Mouse (Mus musculus) heart, postnatal 0 days (tissue): ENCODE measurements around the gene Slc12a5. TPM values are rescaled to one million over a fixed set of nuclear protein-coding genes. Genes with fewer than 3 reads are reported as not detected.

ENCODE experiments used
- ATAC-seq: fragments of 200-750 bp; cut with Nextera tagmentation; 2 replicates; pipeline ENCODE4 v1.8.0; 2017; ENCODE audit warnings: low read depth, moderate number of reproducible peaks, moderate library complexity; ENCODE audit not compliant: insufficient read depth
- DNase-seq: peaks from one replicate; pipeline ENCODE4 v3.0.0-alpha.2; 2016; ENCODE audit warnings: low spot score
- H3K27ac ChIP-seq: fragments of 300-500 bp; sonication (generic); 2 replicates; pipeline ENCODE4 v1.5.1; 2014; ENCODE audit warnings: low read depth, mild to moderate bottlenecking
- H3K27me3 ChIP-seq: fragments of 300-500 bp; sonication (generic); 2 replicates; pipeline ENCODE4 v1.6.1; 2014; ENCODE audit warnings: low read length, mixed read lengths; ENCODE audit not compliant: control insufficient read depth, insufficient read depth
- H3K36me3 ChIP-seq: fragments of 300-500 bp; sonication (generic); replicated peaks from 2 replicates; pipeline ENCODE4 v1.6.1; 2014; ENCODE audit warnings: low read length, mixed read lengths; ENCODE audit not compliant: control insufficient read depth, insufficient read depth
- H3K4me1 ChIP-seq: fragments of 300-500 bp; sonication (generic); 2 replicates; pipeline ENCODE4 v1.6.1; 2014; ENCODE audit warnings: antibody characterized with exemption; ENCODE audit not compliant: control insufficient read depth, insufficient read depth
- H3K4me2 ChIP-seq: fragments of 300-500 bp; sonication (generic); 2 replicates; pipeline ENCODE4 v1.6.1; 2014; ENCODE audit warnings: low read depth, mild to moderate bottlenecking, low read length, moderate library complexity
- H3K4me3 ChIP-seq: fragments of 300-500 bp; sonication (generic); 2 replicates; pipeline ENCODE4 v1.5.1; 2014; ENCODE audit warnings: low read depth, low read length
- H3K9ac ChIP-seq: fragments of 300-500 bp; sonication (generic); replicated peaks from 2 replicates; pipeline ENCODE4 v1.6.1; 2014; ENCODE audit warnings: low read depth, low read length, mixed read lengths
- H3K9me3 ChIP-seq: fragments of 300-500 bp; sonication (generic); replicated peaks from 2 replicates; pipeline ENCODE4 v1.6.1; 2016; ENCODE audit warnings: low read length; ENCODE audit not compliant: control insufficient read depth
- CTCF ChIP-seq: IDR thresholded peaks from 2 replicates; pipeline ENCODE4 v1.5.1; 2016; ENCODE audit warnings: antibody characterized with exemption, control low read depth, low read depth
- EP300 ChIP-seq: IDR thresholded peaks from 2 replicates; pipeline ENCODE4 v1.6.1; 2016; ENCODE audit warnings: antibody characterized with exemption, low read depth
- WGBS: fragments of 180-500 bp; shearing (Covaris S2); extraction: QIAGEN DNeasy Blood & Tissue Kit; methylation state at CpG from one replicate; pipeline ENCODE4 v1.1.7; 2014; 5-methylcytosine and 5-hydroxymethylcytosine counted together
- polyA plus RNA-seq: library from polyadenylated mRNA; unstranded; fragments of >200 nt; fragmentation: Nextera tagmentation; extraction: Ambion mirVana; gene quantifications from 2 replicates; pipeline ENCODE4 v1.2.1, GENCODE M21; 2015
- total RNA-seq: library from RNA; depleted of rRNA; stranded (reverse); fragments of >200 nt; gene quantifications from 2 replicates; pipeline ENCODE4 v1.2.3, GENCODE M21; 2014; ENCODE audit warnings: low replicate concordance

Slc12a5 gene
- total and polyA plus RNA-seq, 2 experiments from 2014 or later: 0.31 to 0.50 TPM

DNA sequence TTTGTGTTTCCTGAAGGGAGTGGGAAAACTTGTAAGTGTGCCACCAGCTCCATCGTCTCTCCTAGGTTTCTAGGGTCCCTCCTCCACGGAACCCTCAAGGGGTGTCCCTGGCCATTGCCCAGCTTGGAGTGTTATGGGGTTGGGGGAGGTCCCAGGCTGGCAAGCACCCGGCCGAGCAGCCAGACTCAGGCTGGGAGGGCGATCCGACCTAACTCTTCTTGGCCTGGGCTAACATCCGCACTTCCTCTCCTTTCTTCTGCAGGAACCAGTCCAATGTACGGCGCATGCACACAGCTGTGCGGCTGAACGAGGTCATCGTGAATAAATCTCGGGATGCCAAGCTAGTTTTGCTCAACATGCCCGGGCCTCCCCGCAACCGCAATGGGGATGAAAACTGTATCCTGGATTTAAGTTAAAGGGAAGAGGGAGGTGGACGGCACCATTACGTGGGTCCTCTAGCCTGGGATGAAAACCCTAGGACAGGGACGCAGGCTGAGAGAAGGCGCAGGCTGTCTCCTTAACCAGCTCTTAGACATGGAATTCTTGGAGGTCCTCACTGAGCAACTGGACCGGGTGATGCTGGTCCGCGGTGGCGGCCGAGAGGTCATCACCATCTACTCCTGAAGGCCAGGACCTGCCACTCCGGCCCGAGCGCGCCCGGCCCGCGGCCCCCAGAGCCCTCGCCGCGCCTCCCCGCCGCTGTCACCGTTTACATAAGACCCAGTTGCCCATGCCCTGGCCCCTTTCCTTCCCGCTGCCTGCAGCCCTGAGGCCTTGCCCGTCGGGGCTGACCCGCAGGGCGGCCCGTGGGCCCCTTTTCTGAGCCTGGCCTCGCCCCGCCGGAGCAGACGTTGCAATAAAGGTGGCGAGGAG, 36.5 kb downstream of the Slc12a5 start:
- DNase-seq (no peak), ATAC-seq (no peak)
- peaks cover 30% of the 10 kb centered on the region for H3K36me3 ChIP-seq
- no peak overlapping the region for H3K9ac ChIP-seq
- peaks cover 56% of the 10 kb centered on the region for H3K27me3 ChIP-seq
- peaks cover 9% of the 10 kb centered on the region for H3K4me1 ChIP-seq
- H3K9me3 ChIP-seq: no peaks in the 10 kb centered on the region
- no peak overlapping the region for H3K27ac ChIP-seq
- TF ChIP-seq CTCF (no peak), EP300 (no peak)
- peak overlapping the region; percentile 41 for H3K4me3 ChIP-seq
- 12% methylated on average over 49 of the region's 49 CpGs for WGBS
- peak overlapping the region; percentile 71 for H3K4me2 ChIP-seq

DNA sequence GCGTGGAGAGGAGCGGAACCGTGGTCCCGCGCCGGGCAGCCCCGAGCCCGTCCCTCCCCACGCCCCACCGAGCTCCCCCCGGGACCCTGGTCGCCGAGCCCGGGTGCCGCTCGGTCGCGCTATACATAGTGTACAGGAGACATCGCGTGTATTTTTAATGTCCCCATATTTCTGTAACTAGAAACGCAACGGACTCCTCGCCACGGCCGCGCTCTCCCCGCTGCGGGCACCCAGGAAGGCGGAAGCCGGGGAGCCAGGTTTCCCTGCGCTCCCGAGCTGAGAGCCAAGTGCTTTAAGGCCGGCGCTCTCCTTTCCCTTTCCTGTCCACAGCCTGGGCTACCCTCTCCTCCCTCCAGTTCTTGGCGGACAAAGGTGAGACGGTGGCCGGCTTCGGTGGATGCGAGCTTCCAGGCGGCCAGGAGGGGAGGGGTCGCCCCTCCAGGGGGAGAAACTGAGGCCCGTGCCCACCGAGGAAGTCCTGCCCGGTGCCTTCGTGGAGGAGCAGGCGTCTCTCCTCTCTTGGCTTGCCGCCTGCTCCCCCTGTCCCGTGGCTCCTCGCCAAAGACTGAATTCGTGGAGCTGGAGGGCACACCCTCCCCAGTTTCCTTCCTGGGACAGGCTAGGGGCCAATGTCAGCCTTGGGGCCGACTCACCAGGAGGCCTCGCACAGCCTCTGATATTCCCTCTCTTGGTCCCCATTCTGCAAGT, 37.3 kb downstream of the Slc12a5 start:
- Histone ChIP-seq H3K36me3 (peaks cover 38% of the 10 kb centered on the region), H3K4me3 (peak overlapping the region; percentile 41), H3K9me3 (no peaks in the 10 kb centered on the region), H3K27ac (no peak overlapping the region), H3K9ac (0 out of 2 replicates have a peak overlapping the region, but pooled peaks have one; percentile 17), H3K27me3 (peaks cover 52% of the 10 kb centered on the region), H3K4me1 (peaks cover 9% of the 10 kb centered on the region), H3K4me2 (peak overlapping the region; percentile 71)
- no peak for DNase-seq
- no peak for TF ChIP-seq CTCF
- TF ChIP-seq EP300: no peak
- ATAC-seq: no peak
- under 1% methylated on average over 47 of the region's 52 CpGs for WGBS

DNA sequence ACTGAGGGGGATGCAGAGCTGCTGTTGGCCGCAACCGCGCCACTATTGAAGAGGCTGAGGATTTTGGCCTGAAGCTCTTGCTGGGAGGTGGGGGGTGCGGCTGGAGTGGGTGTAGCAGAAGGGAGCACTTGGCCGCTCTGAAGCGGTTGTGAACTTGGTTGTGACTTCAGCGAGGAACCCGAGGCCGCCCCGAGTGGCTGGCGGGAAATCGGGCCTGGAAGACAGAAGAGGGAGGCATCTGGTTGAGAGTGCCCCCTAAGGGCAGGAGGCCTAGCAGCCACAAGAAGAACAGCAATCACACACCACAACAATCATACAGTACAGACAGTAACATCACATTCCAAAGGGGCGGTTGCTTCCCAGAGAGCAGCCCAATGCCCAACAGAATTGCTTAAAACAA, 41.4 kb downstream of the Slc12a5 start:
- H3K36me3 ChIP-seq: peaks cover 78% of the 10 kb centered on the region
- no peak for TF ChIP-seq EP300
- no peak for TF ChIP-seq CTCF

DNA sequence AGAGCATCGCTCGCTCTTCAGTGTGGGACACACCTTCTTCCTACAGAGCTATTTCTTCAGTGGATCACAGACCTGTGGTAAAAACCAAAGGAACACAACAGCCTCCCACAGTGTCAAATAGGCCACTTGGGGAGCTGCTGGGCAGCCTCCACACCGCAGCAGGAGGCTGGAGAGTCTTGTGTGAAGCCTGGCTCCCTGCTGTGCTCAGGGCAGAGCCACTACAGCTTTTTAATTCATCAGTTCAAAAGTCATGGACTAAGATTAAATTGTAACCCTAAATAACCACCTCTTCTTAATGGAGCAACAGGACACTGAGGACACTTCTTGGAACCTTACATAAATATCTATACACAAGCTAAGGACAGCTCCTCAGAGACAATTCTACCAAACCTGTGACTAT, 42.5 kb downstream of the Slc12a5 start:
- Histone ChIP-seq H3K4me1 (peaks cover 6% of the 10 kb centered on the region), H3K27me3 (peaks cover 8% of the 10 kb centered on the region), H3K27ac (no peak overlapping the region), H3K4me2 (no peak overlapping the region), H3K9ac (no peak overlapping the region), H3K36me3 (peaks cover 90% of the 10 kb centered on the region), H3K4me3 (no peak overlapping the region), H3K9me3 (no peaks in the 10 kb centered on the region)
- TF ChIP-seq EP300 (no peak), CTCF (no peak)
- WGBS: 92% methylated on average over 3 of the region's 3 CpGs
- DNase-seq: no peak
- ATAC-seq: no peak

More for the DNA sequence above, 41.4 kb downstream of the Slc12a5 start:
- DNase-seq: no peak
- H3K4me3 ChIP-seq: no peak overlapping the region
- peaks cover 9% of the 10 kb centered on the region for H3K4me1 ChIP-seq
- peaks cover 18% of the 10 kb centered on the region for H3K27me3 ChIP-seq
- ATAC-seq: no peak
- no peak overlapping the region for H3K9ac ChIP-seq
- WGBS: 91% methylated on average over 13 of the region's 13 CpGs
- no peak overlapping the region for H3K27ac ChIP-seq
- H3K9me3 ChIP-seq: no peaks in the 10 kb centered on the region
- no peak overlapping the region for H3K4me2 ChIP-seq

DNA sequence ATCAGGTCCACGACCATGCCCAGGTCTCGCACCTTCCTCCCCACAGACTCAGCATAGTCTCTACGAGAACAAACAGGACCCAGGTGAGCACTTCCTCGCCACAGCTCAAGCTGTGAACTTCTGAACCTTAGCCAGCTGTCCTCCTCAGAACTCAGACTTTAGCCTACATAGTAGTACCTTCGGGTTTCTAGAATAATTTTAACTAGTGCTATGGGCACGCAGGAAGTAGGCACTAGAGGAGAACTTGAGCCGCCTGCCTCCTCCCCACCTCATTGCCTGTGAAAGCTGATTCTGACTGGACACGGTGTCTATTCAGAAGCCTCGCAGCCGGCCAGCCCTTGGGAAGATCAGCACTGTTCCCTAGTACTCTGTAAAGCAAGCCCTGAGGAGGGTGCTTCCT, 43.6 kb downstream of the Slc12a5 start:
- Histone ChIP-seq H3K9me3 (no peaks in the 10 kb centered on the region), H3K27ac (no peak overlapping the region), H3K36me3 (peaks cover 96% of the 10 kb centered on the region), H3K4me3 (no peak overlapping the region), H3K4me1 (no peaks in the 10 kb centered on the region), H3K9ac (no peak overlapping the region), H3K27me3 (no peaks in the 10 kb centered on the region), H3K4me2 (no peak overlapping the region)
- TF ChIP-seq CTCF (no peak), EP300 (no peak)
- DNase-seq (no peak), ATAC-seq (no peak)
- 85% methylated on average over 10 of the region's 10 CpGs for WGBS
